Mouse (Mus musculus): ENCODE data around the gene Socs3.

The Socs3 gene

DNA sequence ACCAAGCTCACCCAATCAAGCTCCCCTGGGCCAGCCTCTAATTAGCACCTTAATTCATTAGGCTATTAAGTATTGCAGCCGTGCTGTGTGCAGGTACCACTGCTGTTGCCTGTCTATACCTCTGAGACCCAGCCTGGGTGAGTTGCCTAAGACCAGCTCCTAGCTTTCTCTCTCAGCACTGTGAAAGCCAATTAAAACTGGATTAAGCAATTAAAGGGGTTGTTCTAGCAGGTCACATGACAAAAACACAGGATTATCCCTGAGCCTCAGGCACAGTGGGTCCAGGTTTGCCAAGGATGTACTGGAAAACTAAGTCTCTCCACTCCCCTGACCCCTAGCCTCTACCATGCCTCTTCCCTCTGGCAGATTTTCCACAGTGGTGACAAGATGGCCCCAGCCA, 44.3 kb downstream of the Socs3 start:
- no peak for DNase-seq (ENCODE audit: low spot score in 2 of 2)

GRCm38 (mm10) chr11:117924466-117924865, 45.4 kb downstream of the Socs3 start:
- no peak for DNase-seq (ENCODE audit: low spot score in 2 of 2)

DNA sequence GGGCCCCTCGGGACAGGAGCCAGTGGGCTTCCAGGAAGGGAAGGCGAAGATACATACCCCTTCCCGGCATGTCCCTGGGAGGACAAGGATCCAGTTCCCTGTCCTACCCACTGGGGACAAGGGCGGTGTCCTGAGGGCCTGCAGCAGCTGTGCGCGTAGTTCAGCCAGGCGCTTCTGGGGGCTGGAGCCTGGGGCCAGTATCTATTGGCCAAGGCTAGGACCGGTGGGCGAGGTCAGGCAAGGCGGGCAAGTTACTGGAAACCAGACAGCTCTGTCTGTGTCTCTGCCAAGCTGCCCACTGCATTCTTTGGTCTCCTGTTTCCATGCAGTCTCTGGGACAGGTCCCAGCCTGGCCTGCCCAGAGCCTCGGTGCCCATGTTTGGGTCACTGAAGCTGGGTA, 46.6 kb downstream of the Socs3 start:
- no peak for DNase-seq (ENCODE audit: low spot score in 2 of 2)

GRCm38 (mm10) chr11:117919211-117919610, 50.6 kb downstream of the Socs3 start:
- no peak for DNase-seq (ENCODE audit: low spot score in 2 of 2)

- DNase-seq (ENCODE audit: low spot score in 2 of 2): no peak
Measured at GRCm38 (mm10) chr11:117918541-117918940, 51.3 kb downstream of the Socs3 start.

Measured in frontal cortex, postnatal 14 days (tissue).